Mouse (Mus musculus) heart, postnatal 4 days (tissue): ENCODE data around the gene Cc2d2b. TPM values are rescaled to one million over a fixed set of nuclear protein-coding genes. Genes with fewer than 3 reads are reported as not detected.
A peak's percentile ranks its signal among the peaks of the same experiment; 100 is the strongest.

Experiments used
- DNase-seq: peaks from one replicate; pipeline ENCODE4 v3.0.0; 2021
- total RNA-seq, 2 experiments: library from RNA; stranded (reverse); gene quantifications; 2 replicates each; pipeline ENCODE4 v1.2.3; 2021

Gene Cc2d2b
- total RNA-seq = not detected

- DNase-seq = no peak
Measured at GRCm38 (mm10) chr19:40748559-40748958, at the start of gene Cc2d2b. Gene Cc2d2b (plus strand): TSS chr19:40748753.

- no peak for DNase-seq
Measured at GRCm38 (mm10) chr19:40699816-40700215, 48.7 kb upstream of the Cc2d2b start.

DNA sequence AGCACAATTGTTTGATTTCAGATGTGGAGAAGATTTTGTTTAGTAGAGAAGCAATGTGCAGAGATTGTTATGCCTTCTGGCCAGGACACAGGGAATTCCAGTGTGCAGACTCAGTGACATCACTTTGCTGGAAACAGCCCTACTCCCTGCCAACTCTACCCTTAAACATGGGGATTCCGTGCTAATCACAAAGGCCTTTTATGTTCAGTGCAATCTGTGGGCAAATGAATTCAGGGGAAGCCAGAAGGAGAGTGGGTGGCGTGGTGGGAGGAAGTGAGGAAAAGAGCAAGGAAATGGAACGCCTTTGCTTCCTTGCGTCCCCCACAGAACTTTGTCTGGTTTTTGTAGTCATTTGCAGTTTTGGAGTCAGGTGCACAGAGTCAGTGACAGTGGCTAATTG is 46.1 kb upstream of the Cc2d2b start:
- no peak for DNase-seq

GRCm38 (mm10) chr19:40712889-40713628 is 35.5 kb upstream of the Cc2d2b start:
- no peak for DNase-seq

- no peak for DNase-seq
Measured at GRCm38 (mm10) chr19:40714700-40715099, 33.9 kb upstream of the Cc2d2b start.

DNA sequence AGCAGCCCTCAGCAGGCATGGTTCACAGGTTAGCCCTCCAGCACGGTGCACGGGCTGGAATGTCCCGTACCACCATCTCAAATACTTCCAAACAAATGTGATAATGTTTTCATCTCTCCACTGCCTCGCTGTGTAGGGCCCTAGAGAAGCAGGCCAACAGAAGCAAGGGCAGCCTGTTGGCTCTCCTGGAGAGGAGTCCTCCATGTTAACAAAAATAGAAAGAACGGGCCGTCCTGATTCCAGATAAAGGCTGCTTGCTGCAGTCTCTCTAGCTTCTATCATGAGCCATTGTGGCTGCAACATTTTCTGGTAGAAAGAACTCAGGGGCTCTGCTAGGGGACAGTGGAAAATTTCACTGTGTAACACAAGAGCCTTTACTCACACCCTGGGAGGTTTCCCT is 31.6 kb upstream of the Cc2d2b start:
- DNase-seq = no peak

GRCm38 (mm10) chr19:40719439-40720105 is 29.0 kb upstream of the Cc2d2b start:
- DNase-seq = no peak

DNA sequence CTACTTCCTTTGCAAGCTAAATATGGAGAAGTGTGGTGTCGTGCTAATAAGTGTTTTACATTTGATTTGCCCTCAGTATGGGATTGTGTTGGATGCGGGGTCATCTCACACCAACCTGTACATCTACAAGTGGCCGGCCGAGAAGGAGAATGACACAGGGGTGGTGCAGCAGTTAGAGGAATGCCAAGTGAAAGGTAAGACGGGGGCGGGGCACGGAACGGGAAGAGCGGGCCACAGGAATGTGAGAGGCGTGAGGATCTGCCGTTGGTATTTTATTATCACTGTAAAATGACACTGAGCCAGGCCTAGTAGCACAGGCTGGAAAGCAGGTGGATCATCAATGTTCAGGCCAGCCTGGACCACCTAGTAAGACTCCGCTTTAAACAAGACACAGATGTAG is 28.2 kb upstream of the Cc2d2b start:
- DNase-seq = no peak

GRCm38 (mm10) chr19:40722137-40723038 is 26.2 kb upstream of the Cc2d2b start:
- peak; percentile 73 for DNase-seq

- DNase-seq = no peak
Measured at GRCm38 (mm10) chr19:40723516-40723915, 25.0 kb upstream of the Cc2d2b start.

- DNase-seq = peak; percentile 41
Measured at GRCm38 (mm10) chr19:40726148-40726547, 22.4 kb upstream of the Cc2d2b start.

GRCm38 (mm10) chr19:40726614-40727013 is 21.9 kb upstream of the Cc2d2b start:
- no peak for DNase-seq

DNA sequence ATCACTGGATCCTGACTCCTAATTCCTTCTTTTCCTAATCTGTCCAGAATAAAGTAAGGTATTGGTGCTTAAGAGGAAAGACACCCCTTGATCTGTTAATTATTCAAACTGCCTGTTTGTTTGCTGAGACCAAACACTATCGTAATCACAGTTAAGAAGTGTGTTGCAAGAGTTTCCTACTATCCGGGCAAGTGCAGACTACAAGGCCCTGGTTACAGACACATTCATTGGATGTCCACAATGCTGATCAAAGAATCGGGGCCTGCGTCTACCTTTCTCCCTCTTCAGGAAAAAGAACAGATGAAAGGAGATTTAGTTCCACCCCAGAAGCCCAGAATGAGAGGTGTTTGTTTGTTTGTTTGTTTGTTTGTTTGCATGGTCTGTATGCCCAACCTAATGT is 20.3 kb upstream of the Cc2d2b start:
- DNase-seq = no peak

DNA sequence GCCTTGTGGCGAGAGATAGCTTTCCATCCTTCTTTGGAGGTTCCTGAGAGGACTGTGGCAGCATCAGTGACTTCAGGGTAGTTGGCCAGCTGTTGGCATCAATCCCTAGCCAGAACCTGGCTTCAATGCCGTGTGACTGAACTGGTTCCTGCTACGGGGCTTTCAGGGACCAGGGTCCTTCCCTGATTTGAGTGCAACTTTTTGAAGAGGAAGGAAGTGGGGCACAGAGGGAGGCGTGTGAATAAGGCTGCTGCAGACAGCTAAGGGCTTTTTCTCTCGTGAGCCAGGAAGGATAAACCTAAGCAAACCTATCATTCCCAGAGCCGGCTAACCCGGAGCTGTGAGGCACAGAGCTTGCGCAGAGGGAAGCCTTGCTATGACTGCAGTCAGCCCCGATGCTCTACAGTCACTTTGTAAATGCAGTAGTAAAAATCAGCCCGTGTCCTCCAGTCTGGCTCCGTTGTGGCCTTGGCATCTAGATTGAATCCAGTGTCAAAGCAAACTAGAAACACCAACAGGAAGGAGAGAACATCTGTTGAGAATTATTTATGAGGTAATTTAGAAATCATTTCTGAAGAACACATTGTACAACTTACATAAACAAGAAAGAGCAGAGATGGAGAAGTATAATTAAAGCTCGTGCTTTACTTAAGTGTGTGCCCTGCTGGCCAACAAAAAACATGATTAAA is 19.7 kb upstream of the Cc2d2b start:
- no peak for DNase-seq

GRCm38 (mm10) chr19:40733409-40733808 is 15.1 kb upstream of the Cc2d2b start:
- DNase-seq = no peak

GRCm38 (mm10) chr19:40733849-40734248 is 14.7 kb upstream of the Cc2d2b start:
- DNase-seq = no peak

DNA sequence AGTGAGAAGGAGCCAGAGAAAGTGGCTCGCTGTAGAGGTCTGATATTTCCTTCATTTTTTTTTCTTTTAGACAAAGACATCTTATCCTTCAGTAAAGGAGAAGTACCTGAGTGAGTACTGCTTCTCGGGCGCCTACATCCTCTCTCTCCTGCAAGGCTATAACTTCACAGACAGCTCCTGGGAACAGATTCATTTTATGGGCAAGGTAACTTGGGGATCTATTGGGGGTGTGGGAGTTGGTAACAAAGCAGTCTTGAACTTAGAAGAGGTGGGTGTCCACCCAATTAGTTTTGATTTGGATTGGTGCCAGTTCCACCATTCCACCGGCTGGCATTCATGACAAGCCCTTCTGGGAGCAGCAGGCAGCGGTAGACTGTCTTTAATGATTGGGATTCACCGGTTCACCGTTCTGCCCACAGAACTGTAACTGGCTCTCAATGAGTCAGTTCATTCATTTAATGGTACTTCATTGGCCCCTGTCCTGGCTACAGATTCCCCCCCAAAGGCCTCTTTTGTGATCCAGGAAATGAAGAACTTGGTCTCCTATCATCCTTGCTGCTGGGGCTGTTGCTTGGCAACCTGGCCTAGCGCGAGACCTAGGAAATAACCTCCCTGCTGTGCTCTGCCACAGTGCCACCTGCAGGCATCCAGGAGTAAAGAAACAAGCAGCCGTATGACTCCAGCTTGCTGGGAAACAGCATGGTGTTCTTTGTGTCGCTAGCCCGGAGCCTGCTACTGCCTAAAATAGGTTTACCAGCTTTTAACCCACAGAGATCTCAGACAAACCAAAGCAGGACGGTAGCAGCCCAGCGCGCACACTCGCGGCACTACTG is 11.7 kb upstream of the Cc2d2b start:
- peak; percentile 78 for DNase-seq

DNA sequence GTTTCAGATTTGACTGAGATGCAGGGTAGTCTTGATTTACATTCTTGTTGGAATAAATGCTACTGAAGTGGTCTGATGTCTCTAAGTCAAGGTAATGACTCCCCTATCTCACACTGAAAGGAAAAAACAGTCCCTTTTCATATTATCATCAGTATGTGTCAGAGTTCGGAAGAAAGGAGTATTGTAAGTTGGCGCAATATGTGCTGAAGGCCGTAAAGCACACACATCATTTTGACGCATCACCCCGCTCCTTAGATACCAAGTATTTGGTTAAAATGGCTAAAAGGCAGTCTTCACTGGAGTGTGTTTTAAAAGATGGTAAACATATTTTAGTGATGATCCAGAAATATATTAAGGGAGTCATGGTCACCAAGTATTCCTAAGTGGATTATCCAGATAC is 10.9 kb upstream of the Cc2d2b start:
- no peak for DNase-seq

- no peak for DNase-seq
Measured at GRCm38 (mm10) chr19:40738683-40739324, 9.7 kb upstream of the Cc2d2b start.

DNA sequence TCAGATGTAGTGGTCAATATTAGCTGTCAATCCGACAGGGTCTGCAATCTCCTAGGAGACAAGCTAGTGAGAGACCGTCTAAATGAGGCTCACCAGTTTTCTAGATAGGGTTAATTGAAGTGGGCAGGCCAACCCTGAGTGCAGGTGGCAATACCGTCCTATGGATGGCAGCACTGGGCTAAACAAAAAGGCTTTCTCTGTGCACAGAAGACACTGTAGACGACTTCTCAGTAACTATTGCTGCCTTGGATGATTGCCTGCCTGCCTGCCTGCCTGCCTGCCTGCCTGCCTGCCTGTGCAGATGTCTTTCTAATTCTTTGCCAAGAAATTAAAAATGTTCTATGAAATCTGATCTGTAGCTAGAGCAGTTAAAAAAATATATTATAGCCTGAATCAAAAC is 1.9 kb upstream of the Cc2d2b start:
- no peak for DNase-seq

GRCm38 (mm10) chr19:40754311-40754710 is 5.8 kb downstream of the Cc2d2b start:
- DNase-seq = peak; percentile 51
